Comparison of ENCODE assay signal across 10 mouse cellular contexts in genomic region chr9:56866430-56866829, GRCm38 (mm10). TPM values are rescaled to one million over a fixed set of nuclear protein-coding genes. Genes with fewer than 3 reads are reported as not detected.
DNase-seq lines count a peak whose midpoint lies in the region; ATAC-seq and TF ChIP-seq lines count a peak whose summit lies in the region.
"Had no signal": no experiment of that assay in that cellular context is flagged by ENCODE, and none has a peak within 500 bp of the region (broad histone marks: within the 10 kb centered on the region; RNA-seq: fewer than 3 reads in every experiment).

No protein-coding gene starts in this region.

- H3K27me3 ChIP-seq in heart, embryonic 14.5 days (ENCODE audit: control insufficient read depth, insufficient read depth, low read length): no peaks in the 10 kb centered on the region
- 0 out of 2 replicates have a peak, but pooled peaks cover 4% of the 10 kb centered on the region for H3K27me3 ChIP-seq in hindbrain, postnatal 0 days (ENCODE audit: insufficient read depth, low read length)
- no peaks in the 10 kb centered on the region for H3K27me3 ChIP-seq in stomach, postnatal 0 days (ENCODE audit: control insufficient read depth, insufficient read depth, low read length)

- peak overlapping the region; percentile 60 to 64 for H3K4me3 ChIP-seq in heart, embryonic 14.5 days (ENCODE audit: control insufficient read depth in 1 of 2, insufficient read depth in 1 of 2, low read depth in 1 of 2, low read length in 2 of 2)
- no peak overlapping the region for H3K4me3 ChIP-seq in lung, adult 2 months (replicated peaks; ENCODE audit: extremely low read depth, low read depth, low read length)
- peak overlapping the region; percentile 22; the same call in 1 of the 2 replicates for H3K4me3 ChIP-seq in hindbrain, postnatal 0 days (ENCODE audit: low read length)
- peak overlapping the region; percentile 49 for H3K4me3 ChIP-seq in stomach, postnatal 0 days (ENCODE audit: low read depth, low read length)

- peaks cover 4% of the 10 kb centered on the region; the same call in 1 of the 2 replicates for H3K36me3 ChIP-seq in heart, embryonic 14.5 days (ENCODE audit: control insufficient read depth, insufficient read depth, low read length)
- no peaks in the 10 kb centered on the region for H3K36me3 ChIP-seq in hindbrain, postnatal 0 days (ENCODE audit: insufficient read depth, low read length)
- H3K36me3 ChIP-seq in stomach, postnatal 0 days (ENCODE audit: control insufficient read depth, insufficient read depth, low read length): no peaks in the 10 kb centered on the region

- no peak for DNase-seq in heart, adult 9 months (ENCODE audit: low spot score in 2 of 2)
- DNase-seq in lung, postnatal 10 days: peak; percentile 12
- DNase-seq in lung, adult 2 months: no peak
- DNase-seq in hindbrain, postnatal 0 days (ENCODE audit: low spot score): no peak
- no peak for DNase-seq in stomach, postnatal 0 days (ENCODE audit: low spot score)
- no peak for DNase-seq in thymus, postnatal 0 days (ENCODE audit: low spot score)
- no peak for DNase-seq in adrenal gland, postnatal 14 days
- DNase-seq: kidney, adult 11 months had no signal

- peak overlapping the region; percentile 81 to 96 for H3K27ac ChIP-seq in heart, embryonic 14.5 days (replicated peaks in 1 of 2; ENCODE audit: control insufficient read depth in 1 of 2, insufficient read depth in 1 of 2, low read depth in 2 of 2, low read length in 2 of 2)
- H3K27ac ChIP-seq in hindbrain, postnatal 0 days: peak overlapping the region; percentile 38; the same call in 1 of the 2 replicates
- H3K27ac ChIP-seq in stomach, postnatal 0 days (replicated peaks): peak overlapping the region; percentile 73
- H3K27ac ChIP-seq: macrophage had no signal

- TF ChIP-seq CTCF in lung, adult 2 months (IDR thresholded peaks at IDR 0.05; ENCODE audit: insufficient read depth, low read length): no peak
- no peak for TF ChIP-seq CTCF in hindbrain, postnatal 0 days (IDR thresholded peaks at IDR 0.05; ENCODE audit: low read depth)
- no peak for TF ChIP-seq CTCF in stomach, postnatal 0 days (IDR thresholded peaks at IDR 0.05; ENCODE audit: low read depth)

- H3K9ac ChIP-seq in heart, embryonic 14.5 days (ENCODE audit: low read length): peak overlapping the region; percentile 89
- H3K9ac ChIP-seq in hindbrain, postnatal 0 days (replicated peaks; ENCODE audit: low read length): no peak overlapping the region
- peak overlapping the region; percentile 65 for H3K9ac ChIP-seq in stomach, postnatal 0 days (ENCODE audit: low read length)

- TF ChIP-seq POLR2A in lung, adult 2 months (IDR thresholded peaks at IDR 0.05; ENCODE audit: borderline replicate concordance, extremely low read depth, low read depth, low read length): no peak

- no peaks in the 10 kb centered on the region for H3K9me3 ChIP-seq in heart, embryonic 14.5 days (ENCODE audit: control insufficient read depth, low read length)
- H3K9me3 ChIP-seq in hindbrain, postnatal 0 days (ENCODE audit: low read length): no peaks in the 10 kb centered on the region
- no peaks in the 10 kb centered on the region for H3K9me3 ChIP-seq in stomach, postnatal 0 days (ENCODE audit: control insufficient read depth, low read length)

- no peak for ATAC-seq in heart, embryonic 14.5 days (ENCODE audit: insufficient number of reproducible peaks, insufficient read depth, low FRiP score, low read depth)
- no peak for ATAC-seq in hindbrain, postnatal 0 days
- no peak for ATAC-seq in stomach, postnatal 0 days (ENCODE audit: low FRiP score, low TSS enrichment)

- TF ChIP-seq EP300 in stomach, postnatal 0 days (optimal IDR thresholded peaks at IDR 0.05): no peak

- H3K4me2 ChIP-seq in heart, embryonic 14.5 days (ENCODE audit: low read length): peak overlapping the region; percentile 87
- peak overlapping the region; percentile 50 for H3K4me2 ChIP-seq in hindbrain, postnatal 0 days (ENCODE audit: low read depth, low read length)
- H3K4me2 ChIP-seq in stomach, postnatal 0 days (replicated peaks; ENCODE audit: low read depth): peak overlapping the region; percentile 65

- WGBS in heart, embryonic 14.5 days: 33% methylated on average over 5 of the region's 5 CpGs
- 79% methylated on average over 5 of the region's 5 CpGs for WGBS in lung, adult 2 months
- 79% methylated on average over 5 of the region's 5 CpGs for WGBS in hindbrain, postnatal 0 days
- WGBS in stomach, postnatal 0 days: 50% methylated on average over 5 of the region's 5 CpGs

- H3K4me1 ChIP-seq in heart, embryonic 14.5 days (ENCODE audit: control insufficient read depth in 2 of 2, insufficient read depth in 2 of 2, low read length in 2 of 2): peaks cover 52 to 69% of the 10 kb centered on the region in 2 experiments
- 0 out of 2 replicates have a peak, but pooled peaks cover 3% of the 10 kb centered on the region for H3K4me1 ChIP-seq in lung, adult 2 months (ENCODE audit: control insufficient read depth, insufficient read depth, low read length)
- peaks cover 17% of the 10 kb centered on the region; the same call in 1 of the 2 replicates for H3K4me1 ChIP-seq in hindbrain, postnatal 0 days (ENCODE audit: insufficient read depth, low read length)
- peaks cover 20% of the 10 kb centered on the region for H3K4me1 ChIP-seq in stomach, postnatal 0 days (replicated peaks; ENCODE audit: control insufficient read depth, insufficient read depth)

RNA-seq across cellular contexts. Expression of gene Cspg4, which starts 1.6 kb away (rescaled TPM):
- 23.0 and 24.3 TPM in 2 replicates for polyA plus RNA-seq in heart, embryonic 14.5 days (2014; fragmentation: Nextera tagmentation; extraction: Ambion mirVana)
- polyA plus RNA-seq in lung, adult 2 months (2012; rRNA removed): 19.5 and 21.2 TPM in 2 replicates
- 42.1 and 46.6 TPM in 2 replicates for total RNA-seq in hindbrain, postnatal 0 days (2014; rRNA removed)
- 7.3 and 7.6 TPM in 2 replicates for polyA plus RNA-seq in hindbrain, postnatal 0 days (2015; fragmentation: Nextera tagmentation; extraction: Ambion mirVana)
- 7.8 and 9.0 TPM in 2 replicates for polyA plus RNA-seq in stomach, postnatal 0 days (2015; fragmentation: Nextera tagmentation; extraction: Ambion mirVana)
- 0.91 and 1.4 TPM in 2 replicates for polyA plus RNA-seq in thymus, postnatal 0 days (2015; fragmentation: Nextera tagmentation; extraction: Ambion mirVana)
- total RNA-seq in adrenal gland, postnatal 14 days (2021): 12.5 and 17.0 TPM in 2 replicates
- polyA plus RNA-seq: macrophage had no signal

RNA-seq across cellular contexts. Expression of gene Odf3l1, which starts 2.0 kb away (rescaled TPM):
- polyA plus RNA-seq in heart, embryonic 14.5 days (2014; fragmentation: Nextera tagmentation; extraction: Ambion mirVana): 0.50 and 0.72 TPM in 2 replicates
- polyA plus RNA-seq in lung, adult 2 months (2012; rRNA removed): 1.7 and 1.8 TPM in 2 replicates
- 0.42 TPM in 1 of 2 replicates, not detected in the other for total RNA-seq in hindbrain, postnatal 0 days (2014; rRNA removed)
- 0.14 and 0.16 TPM in 2 replicates for polyA plus RNA-seq in hindbrain, postnatal 0 days (2015; fragmentation: Nextera tagmentation; extraction: Ambion mirVana)
- polyA plus RNA-seq in stomach, postnatal 0 days (2015; fragmentation: Nextera tagmentation; extraction: Ambion mirVana): 0.57 and 0.71 TPM in 2 replicates
- 0.13 TPM in 1 of 2 replicates, not detected in the other for polyA plus RNA-seq in thymus, postnatal 0 days (2015; fragmentation: Nextera tagmentation; extraction: Ambion mirVana)
- total RNA-seq in adrenal gland, postnatal 14 days (2021): 2.0 and 3.2 TPM in 2 replicates
- polyA plus RNA-seq: macrophage had no signal

Comparison
In these comparisons a context has a peak if more than half of its experiments do, and no peak if none do; other contexts are left out.
1. H3K27ac ChIP-seq: peak in every context shown above with its lines; median percentile 88 in heart, embryonic 14.5 days; 73 in stomach, postnatal 0 days; 38 in hindbrain, postnatal 0 days.